Mouse (Mus musculus) ES-Bruce4 (cell line): ENCODE results near the gene Maz. TPM values are rescaled to one million over a fixed set of nuclear protein-coding genes. Genes with fewer than 3 reads are reported as not detected.

Source experiments
- H3K27ac ChIP-seq: 2 replicates; pipeline ENCODE4 v1.5.1; 2012; ENCODE audit warnings: low read length, inconsistent platforms; ENCODE audit not compliant: insufficient read depth
- H3K27me3 ChIP-seq: 2 replicates; pipeline ENCODE4 v1.6.1; 2012; ENCODE audit warnings: mild to moderate bottlenecking, low read length, inconsistent platforms; ENCODE audit not compliant: control insufficient read depth, poor library complexity, insufficient read depth, severe bottlenecking
- H3K36me3 ChIP-seq: 2 replicates; pipeline ENCODE4 v1.6.1; 2012; ENCODE audit warnings: inconsistent platforms, mild to moderate bottlenecking, low read length, moderate library complexity; ENCODE audit not compliant: control insufficient read depth, poor library complexity, insufficient read depth, severe bottlenecking
- H3K4me1 ChIP-seq: one replicate; pipeline ENCODE4 v1.8.1; 2011; ENCODE audit warnings: low read length; ENCODE audit not compliant: control insufficient read depth, insufficient read depth
- H3K4me3 ChIP-seq: 2 replicates; pipeline ENCODE4 v1.5.1; 2011; ENCODE audit warnings: low read depth, mild to moderate bottlenecking, low read length
- H3K9ac ChIP-seq: 2 replicates; pipeline ENCODE4 v1.6.1; 2012; ENCODE audit warnings: low read depth, mild to moderate bottlenecking, inconsistent platforms; ENCODE audit not compliant: poor library complexity, severe bottlenecking
- H3K9me3 ChIP-seq: replicated peaks from 2 replicates; pipeline ENCODE4 v1.6.1; 2012; ENCODE audit warnings: mild to moderate bottlenecking, low read length, inconsistent platforms; ENCODE audit not compliant: control insufficient read depth, poor library complexity, insufficient read depth, severe bottlenecking
- CTCF ChIP-seq: IDR thresholded peaks from one replicate; pipeline ENCODE4 v1.8.1; 2011; ENCODE audit warnings: low read depth, low read length
- EP300 ChIP-seq: IDR thresholded peaks from 2 replicates; pipeline ENCODE4 v1.6.1; 2011; ENCODE audit warnings: low read depth, low read length; ENCODE audit not compliant: insufficient read depth
- POLR2A ChIP-seq: IDR thresholded peaks from one replicate; pipeline ENCODE4 v1.8.1; 2011; ENCODE audit warnings: low read length; ENCODE audit not compliant: insufficient read depth
- polyA plus RNA-seq: library from polyadenylated mRNA; stranded (reverse); fragments of >200 nt; gene quantifications from 2 replicates; pipeline ENCODE4 v1.2.4, GENCODE M21; 2011; ENCODE audit warnings: low read depth; ENCODE audit not compliant: missing spikeins, insufficient read depth, insufficient read length

The Maz gene
- polyA plus RNA-seq, 1 experiment: 117 TPM

GRCm38 (mm10) chr7:127055026-127055585 is 28.3 kb upstream of the Maz start:
- H3K27me3 ChIP-seq: no peaks in the 10 kb centered on the region; the same call in 1 of the 2 replicates
- TF ChIP-seq EP300 (no peak), POLR2A (no peak), CTCF (no peak)
- H3K4me3 ChIP-seq: no peak overlapping the region
- no peaks in the 10 kb centered on the region for H3K4me1 ChIP-seq
- H3K27ac ChIP-seq: no peak overlapping the region
- H3K9me3 ChIP-seq: no peaks in the 10 kb centered on the region
- H3K9ac ChIP-seq: no peak overlapping the region
- H3K36me3 ChIP-seq: no peaks in the 10 kb centered on the region

- peak; percentile 75 for TF ChIP-seq POLR2A
- no peak for TF ChIP-seq CTCF
- Histone ChIP-seq H3K4me1 (no peaks in the 10 kb centered on the region), H3K4me3 (peak within 1 kb of the TSS; percentile 96), H3K27ac (peak within 1 kb of the TSS; percentile 71), H3K9me3 (no peaks in the 10 kb centered on the region), H3K27me3 (no peaks in the 10 kb centered on the region), H3K36me3 (peaks cover 5% of the 10 kb centered on the region), H3K9ac (peak within 1 kb of the TSS; percentile 92)
Observed at GRCm38 (mm10) chr7:127041851-127042672, 15.2 kb upstream of the Maz start, which contains the start of gene Kif22. Gene Kif22, minus strand, starts transcription at chr7:127042471.

- H3K9ac ChIP-seq: no peak overlapping the region
- TF ChIP-seq POLR2A (no peak), EP300 (no peak), CTCF (no peak)
- no peaks in the 10 kb centered on the region for H3K27me3 ChIP-seq
- H3K4me3 ChIP-seq: no peak overlapping the region
- peaks cover 2% of the 10 kb centered on the region for H3K4me1 ChIP-seq
- peak overlapping the region; percentile 87 for H3K27ac ChIP-seq
- H3K9me3 ChIP-seq: no peaks in the 10 kb centered on the region
- peaks cover 67% of the 10 kb centered on the region for H3K36me3 ChIP-seq
Observed at GRCm38 (mm10) chr7:127031244-127031643, 4.4 kb upstream of the Maz start.

GRCm38 (mm10) chr7:127030172-127030571 is 3.3 kb upstream of the Maz start:
- Histone ChIP-seq H3K4me3 (no peak overlapping the region), H3K36me3 (peaks cover 64% of the 10 kb centered on the region), H3K9me3 (no peaks in the 10 kb centered on the region), H3K27ac (peak overlapping the region; percentile 49; the same call in 1 of the 2 replicates), H3K27me3 (no peaks in the 10 kb centered on the region), H3K4me1 (no peaks in the 10 kb centered on the region), H3K9ac (no peak overlapping the region)
- no peak for TF ChIP-seq POLR2A
- TF ChIP-seq EP300: no peak
- no peak for TF ChIP-seq CTCF

GRCm38 (mm10) chr7:127027885-127028284 is 1.0 kb upstream of the Maz start:
- Histone ChIP-seq H3K27ac (peak overlapping the region; percentile 79), H3K4me1 (no peaks in the 10 kb centered on the region), H3K9me3 (no peaks in the 10 kb centered on the region), H3K27me3 (no peaks in the 10 kb centered on the region), H3K36me3 (peaks cover 60% of the 10 kb centered on the region), H3K4me3 (peak overlapping the region; percentile 88), H3K9ac (peak overlapping the region; percentile 92)
- no peak for TF ChIP-seq EP300
- no peak for TF ChIP-seq CTCF
- TF ChIP-seq POLR2A: no peak

GRCm38 (mm10) chr7:127026616-127026983 is 237 bp downstream of the Maz start:
- H3K27me3 ChIP-seq: no peaks in the 10 kb centered on the region
- no peak for TF ChIP-seq CTCF
- TF ChIP-seq POLR2A: no peak
- no peak for TF ChIP-seq EP300
- peak overlapping the region; percentile 92 for H3K9ac ChIP-seq
- H3K9me3 ChIP-seq: no peaks in the 10 kb centered on the region
- H3K36me3 ChIP-seq: peaks cover 54% of the 10 kb centered on the region
- no peak overlapping the region for H3K27ac ChIP-seq
- H3K4me3 ChIP-seq: peak overlapping the region; percentile 73
- no peaks in the 10 kb centered on the region for H3K4me1 ChIP-seq
